Comparison of ENCODE assay signal across 8 mouse cellular contexts in genomic region chr4:43655656-43656338, GRCm38 (mm10). TPM values are rescaled to one million over a fixed set of nuclear protein-coding genes. Genes with fewer than 3 reads are reported as not detected.
DNase-seq lines count a peak whose midpoint lies in the region; ATAC-seq lines count a peak whose summit lies in the region.

No protein-coding gene starts in this region.

- no peak for DNase-seq in heart, adult 9 months (ENCODE audit: low spot score in 2 of 2)
- DNase-seq in embryonic facial prominence, embryonic 10.5 days (ENCODE audit: low spot score) = no peak
- peak; percentile 73 for DNase-seq in kidney, adult 11 months
- no peak for DNase-seq in midbrain, embryonic 11.5 days (ENCODE audit: low spot score, missing footprints)
- no peak for DNase-seq in embryo, embryonic 9.5 days (ENCODE audit: extremely low spot score)
- DNase-seq in embryo, embryonic 11 days = no peak
- no peak for DNase-seq in thymus, postnatal 0 days (ENCODE audit: low spot score)

- H3K4me3 ChIP-seq in heart, embryonic 16.5 days (ENCODE audit: low read length) = peak overlapping the region; percentile 68
- peak overlapping the region; percentile 86 for H3K4me3 ChIP-seq in embryonic facial prominence, embryonic 10.5 days
- peak overlapping the region; percentile 84 for H3K4me3 ChIP-seq in midbrain, embryonic 11.5 days (ENCODE audit: low read depth, low read length)

- H3K9ac ChIP-seq in heart, embryonic 16.5 days (ENCODE audit: low read length) = peak overlapping the region; percentile 85
- H3K9ac ChIP-seq in midbrain, embryonic 11.5 days (ENCODE audit: low read length) = peak overlapping the region; percentile 85

- H3K27me3 ChIP-seq in heart, embryonic 16.5 days (ENCODE audit: control insufficient read depth, insufficient read depth, low read length) = no peaks in the 10 kb centered on the region
- H3K27me3 ChIP-seq in embryonic facial prominence, embryonic 10.5 days (replicated peaks; ENCODE audit: low read depth, poor library complexity, severe bottlenecking) = peaks cover 12% of the 10 kb centered on the region; the same call in 1 of the 2 replicates
- 0 out of 2 replicates have a peak, but pooled peaks cover 2% of the 10 kb centered on the region for H3K27me3 ChIP-seq in midbrain, embryonic 11.5 days (ENCODE audit: control insufficient read depth, insufficient read depth, low read length)

- 4% methylated on average over 34 of the region's 34 CpGs for WGBS in heart, embryonic 16.5 days
- WGBS in embryonic facial prominence, embryonic 10.5 days = 6% methylated on average over 34 of the region's 34 CpGs
- WGBS in midbrain, embryonic 11.5 days = 5% methylated on average over 34 of the region's 34 CpGs

- peak overlapping the region; percentile 68 for H3K4me2 ChIP-seq in heart, embryonic 16.5 days (ENCODE audit: low read depth, low read length)
- H3K4me2 ChIP-seq in midbrain, embryonic 11.5 days = peak overlapping the region; percentile 65

- H3K4me1 ChIP-seq in heart, embryonic 16.5 days (ENCODE audit: control insufficient read depth, insufficient read depth, low read length) = peaks cover 4% of the 10 kb centered on the region
- H3K4me1 ChIP-seq in embryonic facial prominence, embryonic 10.5 days = peaks cover 30% of the 10 kb centered on the region
- H3K4me1 ChIP-seq in midbrain, embryonic 11.5 days (ENCODE audit: control insufficient read depth, insufficient read depth, low read length) = peaks cover 12% of the 10 kb centered on the region

- peak overlapping the region; percentile 88 for H3K27ac ChIP-seq in heart, embryonic 16.5 days (ENCODE audit: low read length)
- peak overlapping the region; percentile 93 for H3K27ac ChIP-seq in embryonic facial prominence, embryonic 10.5 days (replicated peaks)
- H3K27ac ChIP-seq in midbrain, embryonic 11.5 days (ENCODE audit: low read depth, low read length) = peak overlapping the region; percentile 85

- peak; percentile 26 for ATAC-seq in heart, embryonic 16.5 days (replicated peaks; ENCODE audit: extremely low read depth, insufficient read depth, low FRiP score)
- ATAC-seq in midbrain, embryonic 11.5 days (ENCODE audit: low FRiP score) = peak; percentile 60

- H3K9me3 ChIP-seq in heart, embryonic 16.5 days (replicated peaks; ENCODE audit: control insufficient read depth, low read length) = no peaks in the 10 kb centered on the region
- no peaks in the 10 kb centered on the region for H3K9me3 ChIP-seq in embryonic facial prominence, embryonic 10.5 days
- H3K9me3 ChIP-seq in midbrain, embryonic 11.5 days (ENCODE audit: control insufficient read depth, low read length) = no peaks in the 10 kb centered on the region

- no peaks in the 10 kb centered on the region for H3K36me3 ChIP-seq in heart, embryonic 16.5 days (ENCODE audit: control insufficient read depth, insufficient read depth)
- peaks cover under 1% of the 10 kb centered on the region for H3K36me3 ChIP-seq in embryonic facial prominence, embryonic 10.5 days (replicated peaks)
- H3K36me3 ChIP-seq in midbrain, embryonic 11.5 days (ENCODE audit: control insufficient read depth, insufficient read depth, low read length) = no peaks in the 10 kb centered on the region

RNA-seq across cellular contexts. Expression of gene Hint2, which starts 0.5 kb away (rescaled TPM):
- 172 and 185 TPM in 2 replicates for polyA plus RNA-seq in heart, embryonic 16.5 days (2015; fragmentation: Nextera tagmentation; extraction: Ambion mirVana)
- 71.7 and 72.8 TPM in 2 replicates for polyA plus RNA-seq in embryonic facial prominence, embryonic 10.5 days (2016; fragmentation: Nextera tagmentation; extraction: Ambion mirVana)
- 70.0 and 72.9 TPM in 2 replicates for polyA plus RNA-seq in midbrain, embryonic 11.5 days (2014; fragmentation: Nextera tagmentation; extraction: Ambion mirVana)
- 74.1 and 74.7 TPM in 2 replicates for polyA plus RNA-seq in thymus, postnatal 0 days (2015; fragmentation: Nextera tagmentation; extraction: Ambion mirVana)

RNA-seq across cellular contexts. Expression of gene Spag8, which starts 2.4 kb away (rescaled TPM):
- 1.2 and 1.3 TPM in 2 replicates for polyA plus RNA-seq in heart, embryonic 16.5 days (2015; fragmentation: Nextera tagmentation; extraction: Ambion mirVana)
- polyA plus RNA-seq in embryonic facial prominence, embryonic 10.5 days (2016; fragmentation: Nextera tagmentation; extraction: Ambion mirVana) = 1.8 and 2.0 TPM in 2 replicates
- polyA plus RNA-seq in midbrain, embryonic 11.5 days (2014; fragmentation: Nextera tagmentation; extraction: Ambion mirVana) = 2.9 and 3.4 TPM in 2 replicates
- 0.14 and 0.66 TPM in 2 replicates for polyA plus RNA-seq in thymus, postnatal 0 days (2015; fragmentation: Nextera tagmentation; extraction: Ambion mirVana)

RNA-seq across cellular contexts. Expression of gene Tmem8b, which starts 13.0 kb away (rescaled TPM):
- 3.6 and 3.9 TPM in 2 replicates for polyA plus RNA-seq in heart, embryonic 16.5 days (2015; fragmentation: Nextera tagmentation; extraction: Ambion mirVana)
- polyA plus RNA-seq in embryonic facial prominence, embryonic 10.5 days (2016; fragmentation: Nextera tagmentation; extraction: Ambion mirVana) = 4.0 and 5.1 TPM in 2 replicates
- polyA plus RNA-seq in midbrain, embryonic 11.5 days (2014; fragmentation: Nextera tagmentation; extraction: Ambion mirVana) = 4.4 and 4.5 TPM in 2 replicates
- polyA plus RNA-seq in thymus, postnatal 0 days (2015; fragmentation: Nextera tagmentation; extraction: Ambion mirVana) = 0.76 and 1.1 TPM in 2 replicates

RNA-seq across cellular contexts. Expression of gene Fam221b, which starts 13.1 kb away (rescaled TPM):
- polyA plus RNA-seq in heart, embryonic 16.5 days (2015; fragmentation: Nextera tagmentation; extraction: Ambion mirVana) = 1.6 and 2.9 TPM in 2 replicates
- 1.4 and 1.7 TPM in 2 replicates for polyA plus RNA-seq in embryonic facial prominence, embryonic 10.5 days (2016; fragmentation: Nextera tagmentation; extraction: Ambion mirVana)
- 2.4 and 2.5 TPM in 2 replicates for polyA plus RNA-seq in midbrain, embryonic 11.5 days (2014; fragmentation: Nextera tagmentation; extraction: Ambion mirVana)
- polyA plus RNA-seq in thymus, postnatal 0 days (2015; fragmentation: Nextera tagmentation; extraction: Ambion mirVana) = 3.2 and 3.3 TPM in 2 replicates

RNA-seq across cellular contexts. Expression of gene Npr2, which starts 24.1 kb away (rescaled TPM):
- 9.1 and 9.7 TPM in 2 replicates for polyA plus RNA-seq in heart, embryonic 16.5 days (2015; fragmentation: Nextera tagmentation; extraction: Ambion mirVana)
- 12.5 and 16.7 TPM in 2 replicates for polyA plus RNA-seq in embryonic facial prominence, embryonic 10.5 days (2016; fragmentation: Nextera tagmentation; extraction: Ambion mirVana)
- polyA plus RNA-seq in midbrain, embryonic 11.5 days (2014; fragmentation: Nextera tagmentation; extraction: Ambion mirVana) = 14.0 and 15.5 TPM in 2 replicates
- polyA plus RNA-seq in thymus, postnatal 0 days (2015; fragmentation: Nextera tagmentation; extraction: Ambion mirVana) = 0.75 and 0.91 TPM in 2 replicates
